Mouse (Mus musculus) heart, postnatal 0 days (tissue): ENCODE data around the gene Snx9. TPM values are rescaled to one million over a fixed set of nuclear protein-coding genes. Genes with fewer than 3 reads are reported as not detected.
A peak's percentile ranks its signal among the peaks of the same experiment; 100 is the strongest.

Source experiments
- ATAC-seq: fragments of 200-750 bp; cut with Nextera tagmentation; 2 replicates; pipeline ENCODE4 v1.8.0; 2017; ENCODE audit warnings: low read depth, moderate number of reproducible peaks, moderate library complexity; ENCODE audit not compliant: insufficient read depth
- DNase-seq: peaks from one replicate; pipeline ENCODE4 v3.0.0-alpha.2; 2016; ENCODE audit warnings: low spot score
- H3K27ac ChIP-seq: fragments of 300-500 bp; sonication (generic); 2 replicates; pipeline ENCODE4 v1.5.1; 2014; ENCODE audit warnings: low read depth, mild to moderate bottlenecking
- H3K27me3 ChIP-seq: fragments of 300-500 bp; sonication (generic); 2 replicates; pipeline ENCODE4 v1.6.1; 2014; ENCODE audit warnings: low read length, mixed read lengths; ENCODE audit not compliant: control insufficient read depth, insufficient read depth
- H3K36me3 ChIP-seq: fragments of 300-500 bp; sonication (generic); replicated peaks from 2 replicates; pipeline ENCODE4 v1.6.1; 2014; ENCODE audit warnings: low read length, mixed read lengths; ENCODE audit not compliant: control insufficient read depth, insufficient read depth
- H3K4me1 ChIP-seq: fragments of 300-500 bp; sonication (generic); 2 replicates; pipeline ENCODE4 v1.6.1; 2014; ENCODE audit warnings: antibody characterized with exemption; ENCODE audit not compliant: control insufficient read depth, insufficient read depth
- H3K4me2 ChIP-seq: fragments of 300-500 bp; sonication (generic); 2 replicates; pipeline ENCODE4 v1.6.1; 2014; ENCODE audit warnings: low read depth, mild to moderate bottlenecking, low read length, moderate library complexity
- H3K4me3 ChIP-seq: fragments of 300-500 bp; sonication (generic); 2 replicates; pipeline ENCODE4 v1.5.1; 2014; ENCODE audit warnings: low read depth, low read length
- H3K9ac ChIP-seq: fragments of 300-500 bp; sonication (generic); replicated peaks from 2 replicates; pipeline ENCODE4 v1.6.1; 2014; ENCODE audit warnings: low read depth, low read length, mixed read lengths
- H3K9me3 ChIP-seq: fragments of 300-500 bp; sonication (generic); replicated peaks from 2 replicates; pipeline ENCODE4 v1.6.1; 2016; ENCODE audit warnings: low read length; ENCODE audit not compliant: control insufficient read depth
- CTCF ChIP-seq: IDR thresholded peaks from 2 replicates; pipeline ENCODE4 v1.5.1; 2016; ENCODE audit warnings: antibody characterized with exemption, control low read depth, low read depth
- EP300 ChIP-seq: IDR thresholded peaks from 2 replicates; pipeline ENCODE4 v1.6.1; 2016; ENCODE audit warnings: antibody characterized with exemption, low read depth
- WGBS: fragments of 180-500 bp; shearing (Covaris S2); extraction: QIAGEN DNeasy Blood & Tissue Kit; methylation state at CpG from one replicate; pipeline ENCODE4 v1.1.7; 2014; 5-methylcytosine and 5-hydroxymethylcytosine counted together
- polyA plus RNA-seq: library from polyadenylated mRNA; unstranded; fragments of >200 nt; fragmentation: Nextera tagmentation; extraction: Ambion mirVana; gene quantifications from 2 replicates; pipeline ENCODE4 v1.2.1, GENCODE M21; 2015
- total RNA-seq: library from RNA; depleted of rRNA; stranded (reverse); fragments of >200 nt; gene quantifications from 2 replicates; pipeline ENCODE4 v1.2.3, GENCODE M21; 2014; ENCODE audit warnings: low replicate concordance

The Snx9 gene
- total and polyA plus RNA-seq, 2 experiments from 2014 or later: 16.0 to 21.0 TPM

DNA sequence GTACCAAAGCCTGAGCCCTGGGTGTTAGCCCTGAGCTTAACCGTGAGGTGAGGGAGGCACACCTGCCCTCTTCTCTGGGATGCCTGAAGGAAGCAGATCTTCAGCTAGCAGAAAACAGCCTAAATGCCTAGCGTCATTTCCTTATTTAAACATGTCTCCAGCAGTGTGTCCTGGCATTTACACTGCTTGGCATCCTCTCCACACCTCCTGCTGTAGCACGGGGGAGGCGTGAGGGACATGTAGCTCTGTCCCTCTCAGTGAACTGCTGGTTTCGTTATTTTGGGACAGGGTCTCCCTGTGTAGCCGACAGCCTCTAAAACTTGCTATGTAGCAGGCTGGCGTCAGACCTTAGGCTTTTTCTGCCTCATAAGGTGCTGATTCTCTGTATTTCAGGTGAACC is 55.5 kb downstream of the Snx9 start:
- no peaks in the 10 kb centered on the region for H3K4me1 ChIP-seq
- ATAC-seq: no peak; the same call in 1 of the 2 replicates
- TF ChIP-seq EP300 (no peak), CTCF (no peak)

GRCm38 (mm10) chr17:5897326-5898200 is 56.4 kb downstream of the Snx9 start:
- peaks cover 51% of the 10 kb centered on the region for H3K36me3 ChIP-seq
- TF ChIP-seq EP300: no peak
- TF ChIP-seq CTCF: no peak
- DNase-seq: no peak
- H3K4me1 ChIP-seq: no peaks in the 10 kb centered on the region
- no peak overlapping the region for H3K27ac ChIP-seq
- no peaks in the 10 kb centered on the region for H3K9me3 ChIP-seq
- H3K4me3 ChIP-seq: no peak overlapping the region
- no peak for ATAC-seq
- H3K27me3 ChIP-seq: no peaks in the 10 kb centered on the region
- WGBS: 90% methylated on average over 17 of the region's 17 CpGs
- H3K9ac ChIP-seq: no peak overlapping the region
- no peak overlapping the region for H3K4me2 ChIP-seq

More for the DNA sequence above, 55.5 kb downstream of the Snx9 start:
- Histone ChIP-seq H3K4me2 (no peak overlapping the region), H3K36me3 (peaks cover 46% of the 10 kb centered on the region), H3K4me3 (no peak overlapping the region), H3K27ac (no peak overlapping the region), H3K27me3 (no peaks in the 10 kb centered on the region), H3K9me3 (no peaks in the 10 kb centered on the region), H3K9ac (no peak overlapping the region)
- 68% methylated on average over 7 of the region's 7 CpGs for WGBS
- no peak for DNase-seq

DNA sequence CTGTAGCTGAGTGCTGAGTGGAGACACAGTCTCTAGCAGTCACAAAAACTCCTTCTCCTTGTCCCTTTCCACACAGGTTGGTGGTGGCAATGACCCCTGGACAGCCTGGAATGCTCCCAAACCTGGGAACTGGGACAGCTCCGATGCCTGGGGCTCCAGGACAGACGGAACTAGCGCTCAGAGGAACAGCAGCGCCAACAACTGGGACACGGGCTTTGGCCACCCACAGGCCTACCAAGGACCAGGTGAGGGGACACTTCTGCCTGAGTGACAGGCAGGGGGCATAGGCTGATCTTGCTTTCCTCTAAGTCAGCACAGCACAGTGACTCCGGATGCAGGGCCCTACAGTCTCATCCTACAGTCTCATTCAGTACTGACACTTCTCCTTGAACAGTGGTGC is 58.1 kb downstream of the Snx9 start:
- Histone ChIP-seq H3K9me3 (no peaks in the 10 kb centered on the region), H3K4me2 (no peak overlapping the region), H3K4me1 (no peaks in the 10 kb centered on the region), H3K36me3 (peaks cover 61% of the 10 kb centered on the region), H3K27me3 (no peaks in the 10 kb centered on the region), H3K27ac (no peak overlapping the region), H3K4me3 (no peak overlapping the region), H3K9ac (no peak overlapping the region)
- no peak for ATAC-seq
- TF ChIP-seq EP300 (no peak), CTCF (no peak)
- WGBS: 87% methylated on average over 6 of the region's 6 CpGs
- DNase-seq: no peak

- Histone ChIP-seq H3K27me3 (no peaks in the 10 kb centered on the region), H3K4me1 (no peaks in the 10 kb centered on the region), H3K9me3 (no peaks in the 10 kb centered on the region), H3K36me3 (peaks cover 64% of the 10 kb centered on the region), H3K4me2 (no peak overlapping the region), H3K27ac (no peak overlapping the region), H3K4me3 (no peak overlapping the region), H3K9ac (no peak overlapping the region)
- 65% methylated on average over 5 of the region's 5 CpGs for WGBS
- DNase-seq (no peak), ATAC-seq (no peak)
- TF ChIP-seq CTCF: 0 out of 2 replicates have a peak, but pooled peaks have one; percentile 7
- TF ChIP-seq EP300: no peak
Observed at GRCm38 (mm10) chr17:5901381-5901780, 60.3 kb downstream of the Snx9 start.

- Histone ChIP-seq H3K27me3 (no peaks in the 10 kb centered on the region), H3K4me1 (no peaks in the 10 kb centered on the region), H3K4me3 (no peak overlapping the region), H3K27ac (no peak overlapping the region), H3K9me3 (no peaks in the 10 kb centered on the region), H3K36me3 (peaks cover 87% of the 10 kb centered on the region), H3K9ac (no peak overlapping the region), H3K4me2 (no peak overlapping the region)
- ATAC-seq: no peak
- WGBS: 70% methylated on average over 6 of the region's 6 CpGs
- no peak for DNase-seq
- TF ChIP-seq EP300: no peak
- no peak for TF ChIP-seq CTCF
Observed at GRCm38 (mm10) chr17:5903630-5904301, 62.6 kb downstream of the Snx9 start.
